Mouse (Mus musculus) 3134 (cell line): ENCODE data around the gene Ruvbl1.

ENCODE experiments used
- DNase-seq: peaks from one replicate; pipeline ENCODE4 v3.0.0-alpha.2; 2011; ENCODE audit warnings: low spot score; ENCODE audit not compliant: insufficient read length; ENCODE audit errors: extremely low read depth

Gene Ruvbl1

DNA sequence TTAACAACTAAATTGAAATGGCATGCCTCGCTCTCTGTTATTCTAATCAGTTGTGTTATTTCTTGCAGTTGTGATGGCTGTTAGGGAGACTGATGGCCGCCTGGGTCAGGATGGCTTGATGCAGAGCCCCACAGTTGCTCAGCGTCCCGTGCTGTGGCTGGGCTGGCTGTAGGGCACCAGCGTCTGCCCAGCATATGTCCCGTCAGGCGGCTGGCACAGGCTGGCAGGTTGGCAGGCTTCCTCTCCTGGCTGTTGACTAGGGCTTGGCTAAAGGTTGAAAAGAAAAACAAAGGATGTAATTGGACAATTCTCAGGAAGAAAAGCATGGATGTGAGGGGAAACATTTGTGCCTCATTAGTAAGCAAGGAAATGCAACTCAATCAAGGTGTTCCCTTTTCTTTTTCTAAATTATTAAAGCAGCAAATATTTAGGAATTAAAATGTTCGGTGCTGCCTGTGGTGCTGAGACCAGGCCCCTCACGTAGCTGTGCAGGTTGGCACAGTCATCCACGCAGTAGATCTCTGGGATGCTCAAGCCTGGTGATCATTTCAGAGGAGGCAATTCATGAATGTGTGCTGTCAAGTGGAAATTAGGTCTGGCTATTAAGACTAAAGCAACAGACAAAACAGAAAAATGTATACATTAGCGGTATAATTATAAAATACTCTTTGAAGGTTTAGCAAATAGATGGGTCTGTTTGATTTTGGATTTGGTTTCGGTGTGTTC is 25.6 kb downstream of the Ruvbl1 start:
- no peak for DNase-seq

DNA sequence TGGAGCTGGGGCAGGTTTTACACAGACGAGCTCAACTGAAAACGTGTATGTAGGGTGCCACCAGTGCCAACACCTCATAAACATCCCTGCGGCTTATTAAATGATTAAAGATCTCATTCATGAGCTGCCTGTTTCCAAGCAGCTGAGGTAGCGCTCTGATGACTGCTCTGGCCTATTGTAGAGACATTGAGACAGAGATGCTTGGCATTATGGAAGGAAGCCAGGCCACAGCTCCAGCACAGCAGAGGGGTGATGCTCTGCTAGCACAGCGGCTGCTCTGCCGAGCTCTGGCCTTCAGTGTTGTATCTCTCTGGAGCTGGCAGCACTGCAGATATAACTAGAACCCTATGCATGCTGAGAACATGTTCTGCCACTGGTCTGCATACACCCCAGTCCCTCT is 28.5 kb downstream of the Ruvbl1 start:
- DNase-seq: no peak

DNA sequence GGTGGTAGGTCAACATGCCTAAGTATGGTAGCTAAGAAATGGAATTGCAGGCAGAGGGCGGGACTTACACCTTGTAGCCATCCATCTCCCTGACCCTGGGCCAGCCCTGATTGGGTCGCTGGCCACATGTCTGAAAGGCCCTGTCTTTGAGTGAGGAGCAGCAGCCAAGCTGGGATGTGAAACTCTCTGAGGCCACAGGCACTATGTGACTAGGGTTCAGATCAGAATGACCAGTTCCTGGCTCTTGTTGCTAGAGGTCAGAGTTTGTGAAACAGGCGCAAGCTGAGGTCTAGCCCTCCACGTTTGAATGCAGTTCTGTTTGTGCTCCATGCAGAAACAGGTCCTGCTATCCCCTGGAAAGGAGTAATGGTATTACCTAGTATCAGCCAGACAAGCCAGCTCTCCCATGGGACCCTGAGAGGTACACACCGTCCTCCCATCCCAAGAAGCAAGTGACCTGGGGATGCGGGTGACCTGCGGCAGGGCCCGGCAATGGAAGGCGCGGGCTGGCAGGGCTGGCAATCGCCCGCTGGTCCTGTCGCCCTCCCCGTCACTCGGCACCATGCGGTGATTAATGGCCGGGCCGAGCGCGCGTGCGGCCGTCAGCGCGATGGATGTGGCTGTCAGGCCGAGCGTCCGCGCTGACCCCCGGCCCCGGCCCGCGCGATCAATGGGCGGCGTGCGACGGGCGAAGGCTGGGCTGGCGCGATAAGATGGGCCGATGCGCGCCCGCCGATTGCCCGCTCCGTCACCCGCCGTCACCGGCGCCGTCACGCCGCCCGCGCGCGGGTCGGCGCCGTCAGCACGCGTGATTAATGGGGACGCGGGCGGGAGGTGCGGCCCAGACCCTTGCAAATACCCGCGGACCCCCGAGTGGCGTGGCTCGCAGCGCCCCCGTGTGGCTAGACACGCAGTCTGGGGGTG is 34.5 kb downstream of the Ruvbl1 start:
- DNase-seq: no peak

DNA sequence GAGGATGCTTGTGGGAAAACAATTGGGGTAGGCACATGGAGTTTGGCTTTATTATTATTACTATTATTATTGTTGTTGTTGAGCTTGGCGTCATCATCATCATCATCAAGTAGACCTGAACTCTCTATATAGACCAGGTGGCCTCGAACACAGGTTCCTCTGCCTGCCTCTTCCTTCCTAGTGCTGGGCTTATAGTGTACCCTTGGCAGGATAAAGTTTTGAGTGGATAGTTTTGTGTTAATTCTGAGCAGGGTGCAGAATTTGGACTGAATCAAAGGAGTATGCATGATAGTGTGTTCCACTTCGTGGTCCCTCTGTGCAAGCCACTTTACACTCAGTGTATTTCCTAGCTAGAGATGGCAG is 35.2 kb downstream of the Ruvbl1 start:
- DNase-seq: no peak

DNA sequence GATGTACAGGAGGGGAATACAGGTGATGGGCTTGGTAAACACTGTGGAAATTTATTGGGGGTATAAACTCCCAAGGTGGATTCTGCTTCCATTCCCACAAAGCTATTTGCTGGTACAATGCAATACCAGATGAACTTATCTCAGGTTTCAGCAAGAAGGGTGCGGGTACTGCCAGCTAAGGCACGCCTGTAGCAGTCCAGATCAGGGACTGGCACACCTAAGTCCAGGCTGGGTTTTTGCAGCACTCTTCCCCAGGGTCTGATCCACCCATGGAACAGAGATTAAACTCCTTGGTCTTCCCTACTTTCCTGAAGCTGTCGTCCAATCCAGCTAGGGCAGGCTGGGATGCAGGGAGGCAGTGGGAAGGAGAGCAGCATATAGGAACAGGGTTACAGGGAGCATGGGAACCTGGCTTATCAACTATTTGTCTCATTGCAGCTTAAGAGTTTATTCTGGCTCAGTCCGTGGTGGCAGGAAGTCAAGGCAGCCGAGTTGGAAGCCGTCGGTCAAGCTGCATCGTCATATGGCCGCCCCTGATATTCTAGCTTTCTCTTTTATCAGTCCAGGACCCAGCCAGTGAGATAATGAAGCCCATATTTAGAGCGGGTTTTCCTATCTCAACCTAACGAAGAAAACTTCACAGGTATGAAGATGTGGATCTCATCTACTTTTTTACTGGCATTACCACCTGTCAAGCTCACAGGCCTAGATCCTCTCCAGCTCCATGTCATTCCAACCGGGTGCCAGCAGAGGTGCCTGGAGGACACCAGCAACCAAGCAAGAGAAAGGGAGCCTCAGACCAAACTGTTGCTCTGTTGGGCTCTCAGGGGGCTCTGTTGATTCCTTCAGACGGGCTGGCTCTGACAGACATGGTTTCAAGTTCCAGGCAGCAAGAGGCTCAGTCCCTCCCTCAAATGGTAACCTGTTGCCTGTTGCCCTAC is 37.1 kb downstream of the Ruvbl1 start:
- DNase-seq: no peak

DNA sequence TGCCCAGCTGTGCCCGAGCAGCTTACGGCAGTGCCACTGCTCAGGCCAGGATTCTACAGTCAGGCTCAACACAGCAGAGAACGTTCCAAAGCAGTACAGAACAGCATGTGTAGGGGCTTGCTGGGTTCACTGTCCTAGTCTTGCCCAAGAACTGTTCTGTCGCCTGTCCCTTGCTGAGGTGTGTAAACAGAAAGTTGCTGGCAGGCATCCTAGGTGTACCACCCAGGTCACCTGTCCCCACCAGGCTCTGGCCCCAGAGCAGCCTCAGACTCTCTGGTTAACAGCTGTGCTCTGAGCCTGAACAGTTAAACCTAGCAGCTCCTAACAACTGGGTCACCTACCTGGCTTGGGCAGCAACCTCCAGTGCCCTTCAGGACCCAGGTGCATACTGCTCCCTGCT is 37.8 kb downstream of the Ruvbl1 start:
- DNase-seq: no peak

DNA sequence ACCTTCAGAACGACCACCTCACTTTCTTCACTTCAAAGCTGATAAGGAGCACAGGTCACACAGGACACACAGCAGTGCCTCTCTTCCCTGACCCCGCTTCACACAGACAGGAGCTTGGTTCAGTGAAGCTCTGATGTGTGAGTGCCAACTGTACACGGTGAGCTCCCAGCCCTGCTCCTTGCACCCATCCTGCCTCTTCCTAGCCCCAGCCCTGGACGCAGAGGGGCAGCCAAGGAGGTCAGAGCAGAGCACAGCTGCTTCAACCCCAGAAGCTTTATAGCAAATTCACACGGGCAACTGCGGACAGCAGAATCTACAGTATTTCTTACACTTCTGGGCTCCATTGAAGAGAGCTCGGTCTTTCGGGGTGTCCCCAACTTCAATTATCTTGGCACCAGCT is 48.8 kb downstream of the Ruvbl1 start:
- DNase-seq: no peak

DNA sequence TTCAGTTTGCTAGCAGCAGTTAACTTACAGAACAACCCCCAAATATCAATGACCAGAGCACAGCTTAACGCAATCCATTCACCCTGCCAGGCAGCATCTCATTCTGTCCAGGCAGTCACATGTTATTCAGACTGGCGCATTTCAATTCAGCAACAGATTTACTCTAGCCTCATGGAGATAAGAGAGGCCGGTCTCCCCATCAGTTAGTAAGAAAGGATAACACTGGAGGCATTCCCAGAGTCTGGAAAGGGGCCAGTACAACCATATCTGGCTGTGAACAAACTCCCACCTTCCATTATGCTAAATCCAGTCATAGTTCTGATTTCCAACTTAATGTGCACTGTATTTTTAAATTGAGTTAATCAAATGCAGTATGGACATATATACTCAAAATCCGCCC is 49.3 kb downstream of the Ruvbl1 start:
- no peak for DNase-seq

DNA sequence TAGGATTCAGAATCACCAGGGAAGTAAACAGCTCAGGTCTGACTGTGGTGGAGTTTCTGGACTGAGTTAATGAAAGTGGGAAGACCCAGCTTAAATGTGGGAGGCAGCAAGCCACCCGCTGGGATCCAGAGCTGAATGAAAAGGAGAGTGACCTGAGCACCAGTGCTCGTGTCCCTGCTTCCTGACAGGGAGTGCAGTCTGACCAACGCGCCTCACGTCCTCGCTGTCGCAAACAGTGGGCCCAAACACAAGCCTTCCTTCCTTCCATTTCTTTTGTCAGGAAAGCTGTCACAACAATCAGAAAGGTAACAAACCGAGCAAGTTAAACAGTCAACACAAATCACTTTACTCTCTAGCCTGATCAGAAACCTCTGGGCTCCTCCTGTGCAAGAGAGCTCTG is 50.8 kb downstream of the Ruvbl1 start:
- DNase-seq: no peak

DNA sequence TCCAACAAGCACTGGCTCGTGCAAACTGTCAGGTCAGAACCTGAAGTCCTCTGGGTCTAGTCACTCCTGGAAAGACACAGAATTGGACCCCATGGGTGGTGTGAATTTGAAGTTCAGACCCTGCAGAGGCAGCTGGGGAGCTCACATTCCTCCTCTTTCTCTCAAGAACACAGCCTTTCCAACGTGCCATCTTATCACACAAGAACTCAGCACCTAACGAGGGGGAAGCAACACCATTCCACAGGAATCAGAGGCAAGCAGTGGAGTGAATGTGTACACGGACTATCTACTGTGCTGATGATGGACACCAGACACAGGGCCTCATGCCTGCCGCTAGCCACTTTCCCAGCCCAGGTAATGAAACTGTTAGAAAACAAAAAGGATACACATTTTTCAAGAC is 51.5 kb downstream of the Ruvbl1 start:
- no peak for DNase-seq

DNA sequence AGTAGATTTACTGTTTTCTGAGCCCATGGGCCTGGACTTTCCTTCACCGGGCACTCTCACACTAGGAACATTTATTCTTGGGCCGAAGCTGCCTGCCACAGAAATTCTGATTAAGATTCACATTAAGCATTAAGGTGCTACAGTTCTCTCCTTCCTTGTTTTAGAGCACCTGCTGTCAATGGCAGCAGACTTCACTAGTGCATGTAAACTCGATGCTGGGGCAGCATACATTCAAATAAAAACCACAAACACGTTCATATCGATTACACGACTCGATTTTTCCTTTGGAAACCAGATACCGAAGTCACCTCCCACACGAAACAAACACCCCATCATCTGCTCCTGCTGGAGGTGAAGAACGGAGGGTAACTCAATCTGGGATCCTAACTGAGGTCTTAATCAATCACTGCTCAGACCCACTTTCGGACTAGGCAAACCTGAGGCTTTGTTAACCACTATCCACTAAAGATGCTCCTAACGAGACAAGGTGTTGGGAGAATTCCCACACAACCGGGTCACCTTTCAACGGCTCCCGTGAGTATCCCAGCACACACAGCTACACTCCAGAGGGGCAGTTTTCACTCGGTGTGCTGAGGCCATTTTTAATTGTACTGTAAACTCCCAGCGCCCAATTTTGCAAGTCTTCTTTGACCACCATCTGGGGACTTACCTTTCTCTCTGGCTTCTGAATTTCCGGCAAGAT is 52.6 kb downstream of the Ruvbl1 start:
- DNase-seq: no peak

DNA sequence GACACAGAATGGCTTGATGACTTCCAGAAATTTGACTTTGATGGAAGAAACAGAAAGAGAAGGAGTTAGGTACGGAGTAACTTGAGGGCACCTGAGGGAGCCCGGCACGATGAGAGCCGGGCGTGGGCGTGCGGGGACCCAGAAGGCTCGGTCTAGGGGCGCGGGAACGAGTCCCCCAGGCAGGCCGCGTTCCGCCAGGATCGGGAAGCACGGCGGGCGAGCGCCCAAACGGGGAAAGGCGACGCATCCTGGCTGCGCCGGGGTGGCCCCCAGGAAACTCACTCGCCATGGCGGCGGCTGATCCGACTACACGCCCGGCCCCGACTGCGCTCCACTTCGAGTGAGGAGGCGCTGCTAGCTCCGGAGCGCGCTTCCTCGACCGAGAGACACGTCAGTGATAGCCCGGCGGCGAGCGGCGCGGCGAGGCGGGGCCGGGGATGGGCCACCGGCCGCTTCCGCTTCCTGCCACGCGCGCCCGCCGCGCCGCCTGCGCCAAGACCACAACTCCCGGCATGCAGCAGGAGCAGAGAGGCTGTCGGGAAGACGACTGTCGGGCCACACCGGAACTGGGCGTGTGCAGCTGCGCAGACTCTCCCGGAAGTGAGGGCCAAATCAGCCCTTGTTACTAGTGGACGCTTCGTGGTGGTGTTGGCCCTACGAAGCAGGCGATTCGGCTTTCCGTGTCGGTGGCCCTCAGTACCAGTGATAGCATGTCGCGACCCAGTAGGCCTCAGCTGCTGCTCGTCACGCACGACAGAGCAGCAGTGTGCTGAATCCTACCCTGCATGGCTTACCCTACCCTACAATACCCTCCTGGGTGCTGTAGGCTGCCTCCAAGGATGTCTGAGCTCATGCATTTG is 53.4 kb downstream of the Ruvbl1 start, which contains the start of gene Sec61a1:
Sec61a1 (minus strand) TSS at position 502 of the 860 bp plus-strand sequence.
- peak; percentile 96 for DNase-seq

DNA sequence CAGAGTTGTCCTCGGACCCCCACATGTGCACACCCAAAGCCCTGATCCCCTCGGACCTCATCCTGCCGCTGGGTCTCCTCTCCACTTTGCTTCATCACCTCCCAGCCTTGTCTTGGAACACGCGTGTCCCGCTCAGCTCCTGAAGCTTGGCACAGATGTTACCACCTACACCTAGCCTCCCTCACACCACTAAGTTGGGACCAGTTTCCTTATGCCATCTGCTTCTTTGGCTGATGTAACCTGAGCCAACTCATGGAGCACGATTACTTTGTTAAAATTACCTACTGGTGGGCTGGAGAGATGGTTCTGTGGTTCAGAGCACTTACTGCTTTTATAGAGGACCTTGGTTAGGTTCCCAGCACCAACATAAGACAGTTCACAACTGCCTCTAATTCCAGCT is 56.6 kb downstream of the Ruvbl1 start:
- no peak for DNase-seq

DNA sequence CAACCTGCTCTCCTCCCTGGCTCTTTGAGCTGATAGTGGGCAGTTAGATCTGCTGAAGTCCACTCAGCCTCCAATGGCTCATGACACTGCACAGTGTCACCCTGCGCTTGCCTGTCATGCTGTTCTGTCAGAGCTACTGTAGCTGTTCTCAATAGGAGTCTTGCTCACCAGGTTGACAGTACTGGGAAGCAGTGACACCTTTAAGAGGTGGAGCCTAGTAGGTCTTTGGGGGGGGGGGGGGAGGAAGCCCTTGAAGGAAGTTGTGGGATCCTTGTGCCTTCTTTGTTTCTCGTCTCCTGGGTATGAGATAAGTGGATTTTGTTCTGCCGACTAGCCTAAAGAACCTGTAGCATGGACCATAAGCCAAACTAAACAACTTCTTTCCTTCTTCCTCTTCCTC is 57.4 kb downstream of the Ruvbl1 start:
- no peak for DNase-seq

DNA sequence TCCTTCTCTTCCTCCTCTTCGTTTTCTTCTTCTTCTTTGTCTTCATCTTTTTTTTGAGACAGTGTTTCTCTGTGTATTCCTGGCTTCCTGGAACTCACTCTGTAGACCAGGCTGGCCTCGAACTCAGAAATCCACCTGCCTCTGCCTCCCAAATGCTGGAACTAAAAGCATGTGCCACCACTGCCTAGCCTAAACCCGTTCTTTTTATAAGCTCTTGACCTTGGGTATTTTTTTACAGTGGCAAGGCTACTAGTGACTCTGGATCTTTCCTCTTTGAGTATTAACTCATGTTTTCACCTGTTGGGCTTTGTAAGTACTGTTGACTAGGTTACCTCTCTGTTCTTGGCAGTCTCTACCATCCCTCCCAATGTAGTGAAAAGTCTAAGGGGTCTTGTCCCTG is 57.8 kb downstream of the Ruvbl1 start:
- DNase-seq: no peak

DNA sequence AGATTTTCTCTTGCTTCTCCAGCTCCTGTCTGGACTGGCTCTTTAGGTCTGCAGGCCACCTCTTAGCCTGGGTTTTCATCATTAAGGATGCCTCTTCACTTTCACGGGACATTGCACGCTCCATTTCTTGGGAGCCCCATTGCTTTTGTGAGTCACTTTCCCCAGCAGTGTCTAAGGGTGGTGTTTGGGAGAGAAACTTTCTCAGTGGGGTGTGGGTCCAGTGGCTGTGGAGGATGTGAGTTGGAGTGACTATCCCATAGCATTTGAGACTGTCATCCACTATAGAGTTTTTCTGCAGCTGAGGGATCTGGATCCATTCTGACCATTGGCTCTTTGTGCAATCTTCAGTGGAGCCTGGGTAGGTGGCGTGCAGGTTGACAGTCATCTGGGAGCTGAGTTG is 58.2 kb downstream of the Ruvbl1 start:
- DNase-seq: no peak

DNA sequence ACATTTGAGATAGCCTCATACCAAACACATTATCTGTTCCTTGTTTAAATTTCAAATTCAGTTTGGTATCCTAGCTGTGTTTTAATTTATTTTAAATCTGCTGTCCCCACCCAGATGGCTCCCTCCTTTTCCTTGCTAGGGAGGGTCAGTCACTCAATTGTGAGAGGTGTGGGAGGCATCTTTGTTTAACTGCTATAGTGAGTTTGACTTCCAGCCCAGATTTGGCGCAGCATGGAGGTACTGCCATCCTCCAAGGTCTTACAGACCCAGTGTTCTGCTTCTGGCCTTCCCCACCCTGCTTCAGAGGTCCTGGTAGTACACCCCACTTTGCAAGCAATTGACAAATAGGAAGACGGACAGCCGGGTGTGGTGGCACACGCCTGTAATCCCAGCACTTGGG is 58.8 kb downstream of the Ruvbl1 start:
- DNase-seq: no peak

DNA sequence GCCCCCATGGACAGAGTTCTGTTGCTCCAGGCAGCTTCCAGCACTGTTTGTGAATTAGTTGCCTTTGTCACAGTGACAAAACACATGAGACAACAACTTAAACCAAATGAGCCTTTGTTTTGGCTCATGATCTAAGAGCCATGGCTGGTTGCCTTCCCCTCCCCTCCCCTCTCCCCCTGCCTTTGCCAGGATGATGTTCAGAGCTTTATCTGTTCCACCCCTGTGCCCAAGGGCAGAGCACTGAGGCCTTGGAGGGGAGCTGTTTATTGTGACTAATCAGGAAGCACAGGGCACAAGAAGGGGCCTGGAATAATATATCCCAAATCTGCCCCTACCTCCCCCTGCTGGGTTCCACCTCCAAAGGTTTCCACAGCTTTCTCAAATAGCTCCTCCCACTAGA is 65.1 kb downstream of the Ruvbl1 start:
- no peak for DNase-seq

DNA sequence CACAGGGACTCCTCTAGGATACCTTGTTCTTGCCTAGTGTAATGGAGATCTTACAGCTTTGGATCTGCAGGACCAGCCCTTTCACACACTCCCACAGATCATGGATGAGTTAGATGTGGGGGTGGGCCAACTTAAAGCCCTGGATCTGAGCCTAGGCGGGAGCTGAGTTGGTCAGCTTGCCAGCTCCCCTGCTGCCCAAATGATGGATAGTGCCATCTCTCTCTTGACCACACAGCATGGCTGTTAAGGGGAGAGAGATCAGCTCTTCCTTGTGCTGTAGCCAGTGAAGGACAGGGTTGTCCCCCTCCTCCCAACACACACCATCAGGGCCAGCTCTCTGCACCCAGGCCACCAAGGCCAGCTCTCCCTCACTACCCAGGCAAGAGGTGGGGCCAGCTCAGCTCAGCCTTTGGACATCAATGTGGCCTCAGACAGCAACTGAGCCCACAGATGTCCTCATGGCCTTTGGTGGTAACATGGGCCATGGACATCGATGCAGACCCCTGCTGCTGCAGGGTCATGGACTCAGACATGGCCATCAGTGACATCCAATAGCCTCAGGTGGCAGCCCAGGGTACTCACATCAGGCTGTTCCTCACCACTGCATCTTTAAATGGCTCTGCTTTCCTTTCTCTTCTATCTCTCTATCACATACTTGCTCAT is 75.0 kb downstream of the Ruvbl1 start:
- DNase-seq: no peak
